Mouse (Mus musculus) heart, embryonic 12.5 days (tissue): ENCODE results near the gene Prkn. TPM values are rescaled to one million over a fixed set of nuclear protein-coding genes. Genes with fewer than 3 reads are reported as not detected.

Experiments used
- ATAC-seq: fragments of 200-750 bp; cut with Nextera tagmentation; 2 replicates; pipeline ENCODE4 v1.8.0; 2017; ENCODE audit warnings: moderate TSS enrichment, moderate library complexity; ENCODE audit not compliant: insufficient number of reproducible peaks, low FRiP score
- H3K27ac ChIP-seq: fragments of 300-500 bp; sonication (generic); 2 replicates; pipeline ENCODE4 v1.5.1; 2016; ENCODE audit warnings: mild to moderate bottlenecking, moderate library complexity; ENCODE audit not compliant: poor library complexity, severe bottlenecking
- H3K27me3 ChIP-seq: fragments of 300-500 bp; sonication (generic); replicated peaks from 2 replicates; pipeline ENCODE4 v1.6.1; 2016; ENCODE audit warnings: mild to moderate bottlenecking, moderate library complexity
- H3K36me3 ChIP-seq: fragments of 300-500 bp; sonication (generic); 2 replicates; pipeline ENCODE4 v1.6.1; 2016; ENCODE audit warnings: mild to moderate bottlenecking, moderate library complexity
- H3K4me1 ChIP-seq: fragments of 300-500 bp; sonication (generic); replicated peaks from 2 replicates; pipeline ENCODE4 v1.6.1; 2016; ENCODE audit warnings: mild to moderate bottlenecking
- H3K4me2 ChIP-seq: fragments of 300-500 bp; sonication (generic); 2 replicates; pipeline ENCODE4 v1.6.1; 2016; ENCODE audit warnings: mild to moderate bottlenecking, moderate library complexity
- H3K4me3 ChIP-seq: fragments of 300-500 bp; sonication (generic); 2 replicates; pipeline ENCODE4 v1.5.1; 2016; ENCODE audit warnings: mild to moderate bottlenecking
- H3K9ac ChIP-seq: fragments of 300-500 bp; sonication (generic); 2 replicates; pipeline ENCODE4 v1.6.1; 2016; ENCODE audit warnings: mild to moderate bottlenecking, moderate library complexity
- H3K9me3 ChIP-seq: fragments of 300-500 bp; sonication (generic); replicated peaks from 2 replicates; pipeline ENCODE4 v1.6.1; 2016; ENCODE audit warnings: mild to moderate bottlenecking, moderate library complexity
- WGBS: fragments of 180-500 bp; shearing (Covaris S2); methylation state at CpG from one replicate; pipeline ENCODE4 v1.1.7; 2016; 5-methylcytosine and 5-hydroxymethylcytosine counted together
- polyA plus RNA-seq: library from polyadenylated mRNA; unstranded; fragments of >200 nt; fragmentation: Nextera tagmentation; extraction: Ambion mirVana; gene quantifications from 2 replicates; pipeline ENCODE4 v1.2.1, GENCODE M21; 2016

Gene Prkn
- polyA plus RNA-seq, 1 experiment from 2014 or later = 1.5 TPM

- Histone ChIP-seq H3K27ac (no peak overlapping the region), H3K4me3 (no peak overlapping the region), H3K27me3 (no peaks in the 10 kb centered on the region; the same call in 1 of the 2 replicates), H3K36me3 (no peaks in the 10 kb centered on the region), H3K9ac (no peak overlapping the region), H3K4me1 (no peaks in the 10 kb centered on the region), H3K4me2 (no peak overlapping the region), H3K9me3 (no peaks in the 10 kb centered on the region)
- 80% methylated on average over 9 of the region's 9 CpGs for WGBS
- no peak for ATAC-seq
Observed at GRCm38 (mm10) chr17:11705761-11706160, 865.6 kb downstream of the Prkn start.

GRCm38 (mm10) chr17:11712066-11712465, 871.9 kb downstream of the Prkn start:
- Histone ChIP-seq H3K9ac (no peak overlapping the region), H3K27ac (no peak overlapping the region), H3K36me3 (no peaks in the 10 kb centered on the region), H3K4me1 (no peaks in the 10 kb centered on the region), H3K27me3 (no peaks in the 10 kb centered on the region), H3K9me3 (no peaks in the 10 kb centered on the region), H3K4me2 (no peak overlapping the region), H3K4me3 (no peak overlapping the region)
- no peak for ATAC-seq
- 77% methylated on average over 4 of the region's 4 CpGs for WGBS

GRCm38 (mm10) chr17:11719801-11720200, 879.6 kb downstream of the Prkn start:
- no peak for ATAC-seq
- Histone ChIP-seq H3K27ac (no peak overlapping the region), H3K4me2 (no peak overlapping the region), H3K9ac (no peak overlapping the region), H3K36me3 (no peaks in the 10 kb centered on the region), H3K9me3 (no peaks in the 10 kb centered on the region), H3K4me1 (no peaks in the 10 kb centered on the region), H3K4me3 (no peak overlapping the region), H3K27me3 (no peaks in the 10 kb centered on the region)
- 73% methylated on average over 6 of the region's 6 CpGs for WGBS

- Histone ChIP-seq H3K4me1 (no peaks in the 10 kb centered on the region), H3K36me3 (no peaks in the 10 kb centered on the region), H3K9me3 (no peaks in the 10 kb centered on the region), H3K4me3 (no peak overlapping the region), H3K9ac (no peak overlapping the region), H3K27ac (no peak overlapping the region), H3K27me3 (no peaks in the 10 kb centered on the region), H3K4me2 (no peak overlapping the region)
- 74% methylated on average over 5 of the region's 5 CpGs for WGBS
- no peak for ATAC-seq
Observed at GRCm38 (mm10) chr17:11721906-11722305, 881.7 kb downstream of the Prkn start.

GRCm38 (mm10) chr17:11722478-11722877, 882.3 kb downstream of the Prkn start:
- ATAC-seq = no peak
- no peak overlapping the region for H3K9ac ChIP-seq
- no peaks in the 10 kb centered on the region for H3K36me3 ChIP-seq
- no peaks in the 10 kb centered on the region for H3K9me3 ChIP-seq
- no peaks in the 10 kb centered on the region for H3K27me3 ChIP-seq
- no peaks in the 10 kb centered on the region for H3K4me1 ChIP-seq
- H3K4me3 ChIP-seq = no peak overlapping the region
- H3K4me2 ChIP-seq = no peak overlapping the region
- no peak overlapping the region for H3K27ac ChIP-seq
- WGBS = 88% methylated on average over 1 of the region's 1 CpGs

- ATAC-seq = no peak
- 68% methylated on average over 3 of the region's 3 CpGs for WGBS
- Histone ChIP-seq H3K4me2 (no peak overlapping the region), H3K27ac (no peak overlapping the region), H3K4me1 (no peaks in the 10 kb centered on the region), H3K36me3 (no peaks in the 10 kb centered on the region), H3K4me3 (no peak overlapping the region), H3K27me3 (no peaks in the 10 kb centered on the region), H3K9me3 (no peaks in the 10 kb centered on the region), H3K9ac (no peak overlapping the region)
Observed at GRCm38 (mm10) chr17:11724135-11724534, 884.0 kb downstream of the Prkn start.

GRCm38 (mm10) chr17:11727101-11727500, 886.9 kb downstream of the Prkn start:
- Histone ChIP-seq H3K4me1 (no peaks in the 10 kb centered on the region), H3K9ac (no peak overlapping the region), H3K4me3 (no peak overlapping the region), H3K27ac (no peak overlapping the region), H3K36me3 (no peaks in the 10 kb centered on the region), H3K4me2 (no peak overlapping the region), H3K9me3 (no peaks in the 10 kb centered on the region), H3K27me3 (no peaks in the 10 kb centered on the region)
- ATAC-seq = no peak
- WGBS = 50% methylated on average over 1 of the region's 1 CpGs

GRCm38 (mm10) chr17:11728294-11728693, 888.1 kb downstream of the Prkn start:
- no peaks in the 10 kb centered on the region for H3K4me1 ChIP-seq
- no peak overlapping the region for H3K4me2 ChIP-seq
- WGBS = 67% methylated on average over 2 of the region's 2 CpGs
- H3K27ac ChIP-seq = no peak overlapping the region
- no peaks in the 10 kb centered on the region for H3K36me3 ChIP-seq
- no peak for ATAC-seq
- H3K9me3 ChIP-seq = no peaks in the 10 kb centered on the region
- H3K4me3 ChIP-seq = no peak overlapping the region
- no peak overlapping the region for H3K9ac ChIP-seq
- H3K27me3 ChIP-seq = no peaks in the 10 kb centered on the region

GRCm38 (mm10) chr17:11730656-11731594, 890.7 kb downstream of the Prkn start:
- WGBS = 82% methylated on average over 12 of the region's 12 CpGs
- Histone ChIP-seq H3K36me3 (no peaks in the 10 kb centered on the region), H3K9me3 (no peaks in the 10 kb centered on the region), H3K4me1 (no peaks in the 10 kb centered on the region; the same call in 1 of the 2 replicates), H3K9ac (no peak overlapping the region), H3K4me2 (no peak overlapping the region), H3K27me3 (no peaks in the 10 kb centered on the region), H3K27ac (no peak overlapping the region), H3K4me3 (no peak overlapping the region)
- ATAC-seq = no peak

- Histone ChIP-seq H3K9ac (no peak overlapping the region), H3K4me3 (no peak overlapping the region), H3K9me3 (no peaks in the 10 kb centered on the region), H3K36me3 (no peaks in the 10 kb centered on the region), H3K4me2 (no peak overlapping the region), H3K4me1 (peaks cover 3% of the 10 kb centered on the region; the same call in 1 of the 2 replicates), H3K27ac (no peak overlapping the region), H3K27me3 (no peaks in the 10 kb centered on the region)
- WGBS = 82% methylated on average over 12 of the region's 12 CpGs
- no peak for ATAC-seq
Observed at GRCm38 (mm10) chr17:11735158-11735877, 895.1 kb downstream of the Prkn start.

- no peak overlapping the region for H3K9ac ChIP-seq
- ATAC-seq = no peak
- H3K9me3 ChIP-seq = no peaks in the 10 kb centered on the region
- WGBS = 76% methylated on average over 3 of the region's 3 CpGs
- no peak overlapping the region for H3K27ac ChIP-seq
- H3K27me3 ChIP-seq = no peaks in the 10 kb centered on the region; the same call in 1 of the 2 replicates
- H3K36me3 ChIP-seq = no peaks in the 10 kb centered on the region
- no peak overlapping the region for H3K4me3 ChIP-seq
- no peak overlapping the region for H3K4me2 ChIP-seq
- H3K4me1 ChIP-seq = peaks cover 3% of the 10 kb centered on the region; the same call in 1 of the 2 replicates
Observed at GRCm38 (mm10) chr17:11736531-11736930, 896.3 kb downstream of the Prkn start.
